Mouse (Mus musculus): ENCODE data around the gene Vps11.
"Not testable (repeated sequence)": the region's sequence is repeated elsewhere in the genome, so short reads cannot be mapped to it uniquely, and the experiment has no call there.

Gene Vps11

DNA sequence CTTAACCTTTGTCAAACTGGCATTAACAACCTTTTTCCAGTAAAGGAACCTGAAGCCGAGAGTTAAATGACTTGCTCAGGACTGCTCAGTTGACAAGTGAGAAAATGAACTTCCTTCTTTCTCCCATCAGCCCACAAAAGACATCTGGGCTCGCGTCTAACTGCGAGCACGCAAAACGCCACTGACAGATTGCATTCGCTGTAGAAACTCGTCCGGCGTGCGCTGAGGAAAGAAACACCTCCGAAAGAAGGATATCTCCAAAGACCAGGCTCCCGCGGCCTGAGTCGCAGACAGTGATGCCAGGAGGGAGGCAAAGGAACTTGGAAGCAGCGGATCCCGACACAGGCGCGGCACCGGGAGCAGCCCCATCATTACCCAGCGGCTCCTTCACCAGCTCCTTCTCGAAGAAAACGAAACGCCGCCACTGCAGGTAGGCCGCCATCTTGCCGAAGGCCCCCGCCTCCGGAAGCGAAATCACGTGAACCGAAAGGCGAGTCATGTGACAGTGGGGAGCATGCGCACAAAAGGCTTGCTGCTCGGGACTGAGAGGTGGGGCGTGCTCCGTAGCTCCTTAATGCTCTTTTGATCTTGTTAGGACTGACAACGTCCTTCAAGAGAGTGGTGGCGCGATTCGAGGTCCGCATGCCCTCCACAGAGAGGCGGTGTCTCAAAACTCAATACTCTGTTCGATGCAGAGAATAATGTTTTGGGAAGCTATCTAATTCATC lies at the start of gene Vps11:
Gene Vps11 (minus strand): TSS at position 481 of the 728 bp plus-strand sequence.
- peak; percentile 97 for DNase-seq

DNA sequence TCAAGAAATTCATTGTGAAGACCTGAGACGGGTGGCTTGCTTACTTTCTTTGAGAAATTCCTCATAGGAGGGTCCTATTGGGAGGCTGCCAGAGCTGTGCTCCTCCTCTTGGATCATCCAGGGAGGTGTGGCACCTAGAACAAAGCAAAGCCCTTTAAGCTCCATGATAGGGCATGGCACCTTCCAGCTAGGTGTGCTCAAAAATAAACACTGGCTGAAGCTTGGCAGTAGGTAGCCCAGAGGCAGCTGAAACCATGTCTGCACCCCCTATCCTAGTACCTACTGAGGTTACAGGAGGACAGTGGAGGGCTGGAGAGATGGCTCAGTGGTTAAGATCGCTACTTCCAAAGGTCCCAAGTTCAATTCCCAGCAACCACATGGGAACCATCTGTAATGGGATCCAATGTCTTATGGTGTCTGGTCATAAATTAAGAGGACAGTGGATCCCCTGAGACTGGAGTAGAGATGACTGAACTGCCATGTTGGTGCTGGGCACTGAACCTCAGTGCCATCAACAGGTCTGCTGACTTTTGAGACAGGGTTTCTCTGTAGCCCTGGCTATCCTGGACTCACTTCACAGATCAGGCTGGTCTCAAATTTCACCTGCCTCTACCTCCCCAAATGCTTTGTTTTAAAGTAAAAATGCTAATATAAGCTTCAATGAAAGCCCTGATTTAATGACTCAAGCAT lies 49.3 kb upstream of the Vps11 start:
- DNase-seq: no peak

DNA sequence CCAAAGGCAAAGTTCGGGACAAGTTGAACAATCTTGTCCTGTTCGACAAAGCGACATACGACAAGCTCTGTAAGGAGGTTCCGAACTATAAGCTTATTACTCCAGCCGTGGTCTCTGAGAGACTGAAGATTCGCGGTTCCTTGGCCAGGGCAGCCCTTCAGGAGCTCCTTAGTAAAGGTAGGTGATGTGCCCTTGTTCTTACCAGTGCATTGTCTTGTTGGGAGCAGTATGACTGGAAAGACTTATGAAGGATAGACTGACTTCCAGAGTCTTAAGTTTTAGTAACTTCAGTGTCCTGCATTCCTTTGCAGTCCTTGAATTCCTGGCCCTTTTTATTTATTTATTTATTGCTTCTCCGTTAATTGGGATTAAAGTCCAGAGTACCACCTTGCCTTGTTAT lies 47.2 kb upstream of the Vps11 start:
- DNase-seq: not testable (repeated sequence)

DNA sequence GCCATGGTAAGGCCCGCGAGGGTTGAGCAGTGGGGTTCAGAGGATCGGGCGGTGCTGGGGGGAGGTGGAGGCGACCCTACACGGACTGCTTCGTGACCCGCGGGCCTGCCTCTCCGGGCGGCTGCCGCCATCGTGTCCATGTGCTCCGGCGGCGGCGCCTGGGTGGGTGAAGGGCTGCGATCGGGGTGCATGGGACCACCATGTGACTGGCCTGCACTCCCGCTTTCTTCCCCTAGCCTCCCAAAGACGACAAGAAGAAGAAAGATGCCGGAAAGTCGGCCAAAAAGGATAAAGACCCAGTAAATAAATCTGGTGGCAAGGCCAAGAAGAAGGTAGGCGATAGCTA lies 46.3 kb upstream of the Vps11 start:
- no peak for DNase-seq

DNA sequence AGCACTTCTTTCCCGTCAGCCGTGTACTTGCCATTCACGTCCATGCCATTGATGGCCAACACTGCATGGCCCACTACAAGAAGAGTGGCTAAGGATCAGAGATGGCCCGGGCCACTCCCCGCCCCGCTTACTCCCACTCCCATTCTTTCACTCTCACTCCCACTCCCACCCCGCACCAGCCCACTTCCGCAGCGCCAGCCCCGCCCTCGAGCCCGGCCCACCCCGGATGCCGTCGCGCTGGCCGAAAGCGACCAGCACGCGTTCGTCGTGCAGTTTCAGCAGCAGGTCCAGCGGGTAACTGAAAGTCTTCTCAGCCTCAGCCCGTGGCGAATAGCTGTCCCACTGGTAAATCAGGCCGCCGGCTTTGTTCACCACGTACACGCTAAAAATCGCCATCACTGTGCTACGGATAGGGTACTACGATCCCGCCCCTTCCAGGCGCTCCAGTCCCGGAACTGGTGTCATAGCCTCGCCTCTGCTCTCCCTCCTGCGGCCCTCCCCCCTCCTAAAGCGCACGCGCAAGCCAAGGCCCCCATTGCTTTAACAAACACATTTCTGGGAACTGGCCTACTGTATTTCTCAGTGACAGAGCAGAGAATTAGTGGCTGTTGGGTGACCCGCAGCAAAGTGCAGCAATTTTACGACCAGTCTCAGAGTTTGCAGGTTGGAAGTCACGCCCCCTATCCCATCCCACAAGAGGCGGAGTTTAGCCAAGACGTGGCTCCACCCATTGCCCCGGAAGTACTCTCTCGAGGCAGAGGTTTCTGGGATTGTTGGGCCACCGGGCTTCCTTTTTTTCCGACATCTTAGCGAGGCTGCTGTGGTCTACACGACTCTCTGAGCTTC lies 45.7 kb upstream of the Vps11 start, which contains the start of the genes Rps25 and Trappc4:
Gene Rps25 (plus strand): TSS at position 234 of the 846 bp plus-strand sequence.
Gene Trappc4 (minus strand): TSS at position 695 of the 846 bp plus-strand sequence.
- peak; percentile 92 for DNase-seq

DNA sequence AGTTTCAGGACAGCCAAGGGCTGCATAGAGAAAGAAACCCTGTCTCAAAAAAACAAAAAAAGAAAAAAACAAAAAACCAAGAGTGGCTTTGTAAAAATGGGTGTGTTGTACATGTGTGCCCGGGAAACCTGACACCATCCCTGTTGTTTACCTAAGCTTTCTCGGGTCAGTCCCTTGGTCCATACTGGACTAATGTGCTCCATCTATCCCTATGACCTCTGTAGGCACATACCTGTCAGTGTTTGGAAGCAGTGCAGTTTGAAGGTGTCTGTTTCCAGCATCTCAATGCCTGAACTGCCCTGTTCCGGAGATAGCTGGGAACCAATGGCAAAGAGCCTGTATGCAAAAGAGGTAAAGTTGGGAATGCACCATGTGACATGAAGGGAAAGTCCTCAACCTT lies 43.5 kb upstream of the Vps11 start:
- DNase-seq: no peak

DNA sequence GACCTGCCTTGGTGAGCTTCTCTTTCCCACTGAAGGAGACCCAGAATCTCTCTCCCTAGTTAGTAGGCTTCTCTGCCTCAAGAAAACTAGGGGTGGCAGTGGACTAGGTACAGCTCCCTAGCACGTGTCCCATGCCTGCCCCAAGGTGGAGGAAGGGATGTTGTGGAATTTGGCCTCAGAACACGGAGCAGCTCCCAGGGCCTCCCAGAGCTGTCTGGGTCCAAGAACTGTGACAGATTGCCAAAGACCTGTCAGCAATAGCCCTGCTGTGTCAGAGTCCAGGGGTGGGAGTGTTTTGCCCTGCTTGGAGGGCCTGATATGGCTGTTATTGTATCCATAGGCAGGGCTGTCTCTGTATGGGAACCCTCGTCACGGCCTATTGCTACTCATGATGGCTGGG lies 39.6 kb upstream of the Vps11 start:
- DNase-seq: no peak

DNA sequence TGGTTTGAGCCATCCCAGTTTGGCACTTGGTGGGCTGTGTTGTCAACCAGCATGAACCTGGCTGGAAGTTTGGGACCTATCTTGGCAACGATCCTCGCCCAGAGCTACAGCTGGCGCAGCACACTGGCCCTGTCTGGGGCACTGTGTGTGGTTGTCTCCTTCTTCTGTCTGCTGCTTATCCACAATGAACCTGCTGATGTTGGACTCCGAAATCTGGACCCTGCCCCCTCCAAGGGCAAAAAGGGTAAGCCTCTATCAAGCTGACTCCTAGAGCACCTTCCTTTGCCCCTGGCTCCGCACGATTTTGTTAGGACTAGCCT lies 38.3 kb upstream of the Vps11 start:
- no peak for DNase-seq

DNA sequence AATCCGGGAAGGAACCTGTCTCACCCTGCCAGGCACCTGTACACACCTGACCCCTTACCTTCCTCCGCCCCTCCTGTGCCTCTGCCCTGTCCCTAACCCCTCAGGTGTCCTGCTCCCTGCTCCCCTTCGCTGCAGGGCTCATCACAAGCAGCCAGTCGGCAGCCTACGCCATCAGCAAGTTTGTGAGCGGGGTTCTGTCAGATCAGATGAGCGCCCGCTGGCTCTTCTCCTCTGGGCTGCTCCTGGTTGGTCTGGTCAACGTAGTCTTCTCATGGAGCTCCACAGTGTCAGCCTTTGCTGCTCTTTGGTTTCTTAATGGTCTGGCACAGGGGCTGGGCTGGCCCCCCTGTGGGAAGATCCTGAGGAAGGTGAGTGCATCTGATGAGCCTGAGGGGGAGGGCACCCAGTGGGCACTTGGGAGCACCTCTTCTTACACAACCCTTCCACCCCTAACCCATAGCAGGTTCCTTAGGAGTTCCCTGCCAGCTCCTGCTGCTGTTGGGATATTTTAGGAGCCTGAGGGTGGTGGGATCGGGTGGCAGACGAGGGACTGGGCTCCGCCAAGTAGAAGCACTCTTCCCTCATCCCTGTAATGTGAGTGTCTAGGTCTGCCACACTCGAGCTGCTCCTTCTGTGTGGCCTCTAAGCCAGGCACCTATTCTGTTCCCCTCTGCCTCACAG lies 37.8 kb upstream of the Vps11 start:
- no peak for DNase-seq

DNA sequence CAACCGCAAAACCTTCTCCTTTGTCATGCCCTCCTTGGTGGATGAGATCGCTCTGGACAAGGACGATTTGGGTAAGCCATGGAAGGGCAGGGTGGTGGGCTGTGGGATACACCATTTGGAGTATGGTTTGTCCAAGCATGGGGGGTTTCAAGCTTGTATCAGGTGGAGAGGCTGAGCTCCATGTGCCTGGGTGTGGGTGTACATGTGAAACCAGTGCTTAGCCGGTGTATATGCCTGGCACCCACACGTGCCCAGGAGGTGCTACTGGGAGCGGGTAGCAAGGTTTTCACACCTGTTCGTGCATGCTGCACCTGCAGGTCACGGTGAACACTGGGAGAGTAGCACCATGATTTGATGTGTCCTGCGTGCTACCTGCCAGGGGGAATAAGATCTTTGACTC lies 37.1 kb upstream of the Vps11 start:
- no peak for DNase-seq

DNA sequence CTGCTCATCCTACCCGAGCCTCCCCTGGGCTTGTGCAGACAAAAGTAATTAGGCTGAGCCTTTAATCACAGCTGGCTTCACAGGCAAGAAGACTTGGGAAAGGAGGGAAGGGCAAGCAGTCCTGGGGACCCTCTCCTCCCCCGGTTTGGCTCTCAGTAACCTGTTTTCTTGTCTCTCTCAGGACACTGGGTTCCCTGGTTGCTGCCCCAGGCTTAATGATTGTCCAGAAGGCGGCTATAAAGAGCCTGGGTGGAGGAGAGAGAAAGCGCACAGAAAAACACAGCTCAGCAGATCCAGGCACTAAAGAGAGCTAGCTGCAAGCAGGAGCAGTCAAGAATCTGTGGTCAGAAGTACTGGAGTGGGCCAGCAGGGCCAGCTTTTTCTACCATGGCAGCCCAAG lies 36.6 kb upstream of the Vps11 start:
- no peak for DNase-seq

DNA sequence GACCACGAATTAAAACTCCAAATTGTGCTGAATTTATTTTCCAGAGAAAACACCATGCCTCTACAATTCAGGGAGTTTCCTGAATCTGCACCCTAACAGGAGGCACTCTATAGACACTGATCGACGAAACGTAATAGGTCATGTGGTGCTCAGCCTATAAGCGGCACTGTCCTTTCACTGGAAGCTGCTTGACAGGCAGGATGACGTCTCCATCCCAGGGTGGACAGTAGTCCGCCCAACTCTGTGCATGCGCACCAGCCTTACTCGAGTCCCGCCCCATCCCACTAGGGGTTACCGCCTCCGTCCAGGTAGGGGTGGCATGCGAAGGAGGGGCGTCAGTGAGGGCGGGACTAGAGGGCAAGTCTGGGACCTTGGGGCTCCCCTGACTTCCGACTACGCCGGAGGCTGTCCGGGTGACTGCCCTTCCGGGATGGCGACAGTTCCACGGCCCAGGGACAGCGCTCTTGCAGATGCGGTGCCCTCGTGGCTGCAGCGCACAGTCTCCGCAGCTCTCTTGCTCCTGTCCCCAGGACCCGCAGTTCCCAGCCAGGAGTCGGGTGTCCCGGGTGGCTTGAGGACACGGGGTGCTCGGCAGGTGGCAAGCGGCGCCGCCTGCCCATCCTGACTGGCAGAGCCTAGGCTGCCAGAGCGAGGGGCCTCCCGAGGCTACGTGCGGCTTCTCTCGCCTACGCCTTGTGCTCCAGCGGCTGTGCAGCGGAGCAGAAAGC lies 35.4 kb upstream of the Vps11 start, which contains the start of gene Slc37a4:
Gene Slc37a4 (plus strand): TSS at position 169 of the 728 bp plus-strand sequence.
- peak; percentile 98 for DNase-seq

DNA sequence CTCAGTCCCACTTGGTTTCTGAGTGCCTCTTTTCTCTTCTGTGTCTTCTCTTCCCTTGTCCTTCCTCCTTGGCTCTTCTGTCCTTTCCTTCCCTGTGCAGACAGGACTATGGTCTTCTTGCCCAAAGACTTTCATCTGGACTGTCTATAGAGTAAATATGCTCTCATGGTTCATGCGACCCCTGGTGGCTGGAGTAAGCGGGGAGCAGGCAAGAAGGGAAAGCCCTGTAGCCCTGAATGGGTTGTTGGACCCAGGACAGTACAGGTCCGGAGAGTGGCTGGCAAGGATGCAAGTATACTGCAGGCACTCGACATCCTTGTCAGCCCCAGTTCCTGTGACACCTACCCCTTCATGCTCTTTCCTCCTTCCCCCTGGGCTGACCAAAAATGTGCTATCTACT lies 30.0 kb upstream of the Vps11 start:
- DNase-seq: peak; percentile 81

DNA sequence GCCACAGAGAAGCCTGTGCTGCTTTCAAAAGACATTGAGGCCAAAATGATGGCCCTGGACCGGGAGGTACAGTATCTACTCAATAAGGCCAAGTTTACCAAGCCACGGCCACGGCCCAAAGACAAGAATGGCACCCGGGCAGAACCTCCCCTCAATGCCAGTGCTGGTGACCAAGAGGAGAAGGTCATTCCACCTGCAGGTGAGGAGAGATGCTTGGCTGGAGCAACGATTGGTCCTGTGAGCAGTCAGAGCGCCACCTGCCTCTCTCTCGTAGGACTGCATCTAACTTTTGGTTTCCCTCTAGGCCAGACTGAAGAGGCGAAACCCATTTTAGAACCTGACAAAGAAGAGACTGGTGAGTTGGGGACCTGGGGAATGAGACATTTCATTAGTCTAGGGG lies 27.8 kb upstream of the Vps11 start:
- peak; percentile 61 for DNase-seq

DNA sequence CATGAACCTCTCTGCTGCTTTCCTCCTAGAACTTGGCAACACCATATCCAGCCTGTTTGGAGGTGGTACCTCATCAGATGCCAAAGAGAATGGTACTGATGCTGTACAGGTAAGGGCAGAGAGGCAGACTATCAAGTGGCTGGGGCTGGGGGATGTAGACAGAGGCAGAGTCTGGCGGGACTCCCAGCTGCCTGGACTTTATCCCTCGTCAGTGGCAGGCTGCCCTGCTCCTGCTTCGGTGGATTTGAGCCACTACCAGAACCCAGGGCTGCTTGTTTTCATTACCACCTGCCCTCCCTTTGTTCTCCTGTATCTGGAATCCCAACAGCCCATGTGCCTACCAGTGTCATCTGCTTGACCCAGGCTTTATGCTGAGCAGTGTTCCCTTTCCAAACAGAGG lies 25.8 kb upstream of the Vps11 start:
- DNase-seq: no peak

DNA sequence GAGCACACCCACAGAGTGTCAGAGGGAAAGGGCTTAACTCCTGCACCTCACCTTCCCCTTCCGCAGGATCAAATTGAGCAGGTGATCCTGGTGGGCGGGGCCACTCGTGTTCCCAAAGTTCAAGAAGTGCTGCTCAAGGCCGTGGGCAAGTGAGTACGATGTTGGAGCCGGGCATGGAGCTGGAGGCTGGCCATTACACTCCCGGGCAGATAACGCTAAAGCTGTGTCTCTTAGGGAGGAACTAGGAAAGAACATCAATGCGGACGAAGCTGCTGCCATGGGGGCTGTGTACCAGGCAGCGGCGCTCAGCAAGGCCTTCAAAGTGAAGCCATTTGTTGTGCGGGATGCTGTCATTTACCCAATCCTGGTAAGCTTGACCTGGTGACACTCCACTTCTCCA lies 23.1 kb upstream of the Vps11 start:
- DNase-seq: no peak

DNA sequence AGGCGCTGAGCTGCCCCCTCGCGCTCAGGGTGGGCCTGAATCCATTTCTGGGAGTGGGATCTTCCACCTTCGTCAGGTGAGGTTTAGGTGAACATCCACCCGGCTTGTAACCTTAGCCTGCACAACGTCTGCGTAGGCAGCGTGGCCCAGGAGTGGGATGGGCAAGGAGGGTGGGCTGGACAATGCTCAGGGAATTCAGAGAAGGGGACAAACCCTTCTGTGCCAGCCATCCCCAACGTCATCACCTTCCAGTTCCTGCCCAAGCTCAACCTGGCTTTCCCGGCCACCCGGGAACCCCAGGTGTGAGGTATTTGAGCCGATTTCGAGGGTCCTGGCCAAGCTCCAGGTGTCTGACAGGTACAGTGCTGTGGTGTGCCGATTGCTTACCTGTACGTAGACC lies 18.4 kb upstream of the Vps11 start:
- no peak for DNase-seq

DNA sequence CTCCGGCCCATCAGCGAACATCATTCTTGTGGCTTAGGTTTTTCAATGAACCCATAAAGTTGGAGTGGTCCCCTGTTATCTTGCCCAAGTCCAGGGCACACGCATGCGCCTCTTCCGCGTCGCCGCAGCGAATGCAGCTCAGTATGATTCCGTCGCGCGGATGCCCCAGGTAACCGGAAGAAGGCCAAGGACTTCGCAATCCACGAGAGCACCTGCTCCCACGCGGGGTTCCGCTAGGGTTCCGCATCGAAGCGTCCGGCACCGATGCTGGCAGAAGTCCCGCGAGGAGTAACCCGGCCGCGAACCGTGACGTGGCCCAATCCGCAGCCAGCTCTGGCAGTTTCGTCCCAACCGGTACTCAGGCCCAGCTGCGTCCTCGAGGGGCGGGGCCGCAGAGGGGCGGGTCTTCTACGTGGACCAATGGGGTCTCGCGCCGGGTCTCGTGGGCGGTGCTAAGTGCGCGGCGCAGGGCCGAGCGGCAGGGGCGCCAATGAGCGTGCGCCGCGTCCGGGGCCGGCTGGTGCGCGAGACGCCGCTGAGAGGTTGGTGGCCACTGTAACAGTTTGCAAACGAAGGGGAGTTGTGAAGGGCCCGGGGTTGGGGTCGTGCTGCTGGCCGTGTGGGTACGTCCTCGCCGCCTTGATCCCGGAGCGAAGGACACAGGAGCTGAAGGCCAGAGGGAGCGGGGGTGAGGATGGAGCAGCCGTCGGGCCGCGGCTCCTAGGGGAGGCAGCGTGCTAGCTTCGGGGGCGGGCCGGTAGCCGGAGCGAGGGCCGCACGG lies 17.8 kb upstream of the Vps11 start, which contains the start of gene Hyou1:
Gene Hyou1 (plus strand): TSS at position 437 of the 781 bp plus-strand sequence.
- DNase-seq: peak; percentile 100

DNA sequence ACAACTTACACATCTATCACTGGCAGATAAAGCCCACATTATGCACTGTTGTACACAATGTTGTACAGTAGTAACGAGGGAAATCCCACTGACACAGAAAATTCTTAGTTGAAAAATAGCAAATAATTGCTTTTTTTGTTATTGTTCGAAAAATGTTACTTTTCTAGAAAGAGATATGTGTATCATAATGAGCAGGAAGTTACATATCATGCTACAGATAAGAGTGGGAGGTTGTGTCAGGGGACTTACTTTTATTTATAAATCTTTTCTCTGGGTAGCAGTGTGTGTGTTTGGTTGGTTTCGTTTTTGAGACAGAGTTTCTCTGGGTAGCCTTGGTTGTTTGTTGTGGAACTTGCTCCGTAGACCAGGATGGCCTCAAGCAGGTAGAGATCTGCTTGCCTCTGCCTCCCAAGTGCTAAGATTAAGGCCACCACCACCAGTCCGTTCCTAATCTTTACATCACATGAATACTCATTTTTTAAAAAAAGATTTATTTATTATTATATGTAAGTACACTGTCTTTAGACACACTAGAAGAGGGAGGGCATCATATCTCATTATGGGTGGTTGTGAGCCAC lies 16.8 kb upstream of the Vps11 start:
- DNase-seq: no peak

DNA sequence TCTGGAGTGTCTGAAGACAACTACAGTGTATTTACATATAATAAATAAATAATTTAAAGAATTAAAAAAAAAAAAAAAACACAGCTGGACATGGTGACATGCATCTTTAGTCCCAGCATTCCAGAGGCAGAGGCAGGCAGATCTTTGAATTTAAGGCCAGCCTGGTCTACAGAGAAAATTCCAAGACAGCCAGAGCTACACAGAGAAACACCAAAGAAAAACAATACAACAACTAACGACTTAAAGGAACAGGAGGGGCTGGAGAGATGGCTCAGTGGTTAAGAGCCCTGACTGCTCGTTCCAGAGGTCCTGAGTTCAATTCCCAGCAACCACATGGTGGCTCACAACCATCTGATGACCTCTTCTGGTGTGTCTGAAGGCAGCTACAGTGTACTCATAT lies 15.9 kb upstream of the Vps11 start:
- not testable (repeated sequence) for DNase-seq

DNA sequence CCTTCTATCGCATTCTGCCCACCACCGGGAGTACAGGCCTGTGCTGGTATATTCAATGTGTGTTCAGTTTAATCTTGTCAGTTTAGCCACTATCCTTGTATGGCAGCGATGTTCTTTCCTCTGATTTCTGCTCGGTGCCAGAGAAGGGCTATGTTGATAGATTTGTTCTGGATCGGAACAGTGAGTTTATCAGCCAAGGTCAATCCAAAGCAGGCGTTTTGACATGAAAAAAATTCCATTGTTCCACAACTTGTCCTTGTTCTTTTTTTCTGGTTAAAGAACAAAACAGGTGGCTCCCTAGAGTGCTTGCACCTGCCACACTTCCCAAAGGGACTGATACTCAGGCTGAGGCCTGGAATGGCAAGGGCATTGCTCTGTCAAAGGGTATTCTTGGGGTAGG lies 14.7 kb upstream of the Vps11 start:
- no peak for DNase-seq
